Mouse (Mus musculus): ENCODE measurements around the gene Cenpp.

Cenpp gene

GRCm38 (mm10) chr13:49652481-49653179 is at the start of gene Cenpp, which contains the start of gene Nol8:
Cenpp (minus strand) TSS chr13:49652785.
Nol8 (plus strand) TSS chr13:49653078.
- DNase-seq (ENCODE audit: extremely low read depth, low read depth) = peak; percentile 98

GRCm38 (mm10) chr13:49691056-49691455 is 38.5 kb upstream of the Cenpp start:
- no peak for DNase-seq (ENCODE audit: extremely low read depth, low read depth)

- DNase-seq (ENCODE audit: extremely low read depth, low read depth) = no peak
Observed at GRCm38 (mm10) chr13:49684266-49684665, 31.7 kb upstream of the Cenpp start.

- peak; percentile 29 for DNase-seq (ENCODE audit: extremely low read depth, low read depth)
Observed at GRCm38 (mm10) chr13:49682233-49682846, 29.8 kb upstream of the Cenpp start.

GRCm38 (mm10) chr13:49681351-49682232 is 29.0 kb upstream of the Cenpp start, which contains the start of gene Iars:
Iars (plus strand) TSS chr13:49682100.
- DNase-seq (ENCODE audit: extremely low read depth, low read depth) = peak; percentile 99

GRCm38 (mm10) chr13:49677793-49678192 is 25.2 kb upstream of the Cenpp start:
- DNase-seq (ENCODE audit: extremely low read depth, low read depth) = no peak

GRCm38 (mm10) chr13:49653180-49653541 is 576 bp upstream of the Cenpp start:
- no peak for DNase-seq (ENCODE audit: extremely low read depth, low read depth)

GRCm38 (mm10) chr13:49651781-49652351 is 719 bp downstream of the Cenpp start:
- no peak for DNase-seq (ENCODE audit: extremely low read depth, low read depth)

- DNase-seq (ENCODE audit: extremely low read depth, low read depth) = peak; percentile 10
Observed at GRCm38 (mm10) chr13:49651136-49651535, 1.4 kb downstream of the Cenpp start.

- DNase-seq (ENCODE audit: extremely low read depth, low read depth) = no peak
Observed at GRCm38 (mm10) chr13:49646019-49646418, 6.6 kb downstream of the Cenpp start.

GRCm38 (mm10) chr13:49644731-49645529 is 7.7 kb downstream of the Cenpp start:
- peak; percentile 27 for DNase-seq (ENCODE audit: extremely low read depth, low read depth)

- no peak for DNase-seq (ENCODE audit: extremely low read depth, low read depth)
Observed at GRCm38 (mm10) chr13:49643669-49644362, 8.8 kb downstream of the Cenpp start.

- DNase-seq (ENCODE audit: extremely low read depth, low read depth) = no peak
Observed at GRCm38 (mm10) chr13:49642650-49643049, 9.9 kb downstream of the Cenpp start.

- no peak for DNase-seq (ENCODE audit: extremely low read depth, low read depth)
Observed at GRCm38 (mm10) chr13:49639965-49640364, 12.6 kb downstream of the Cenpp start.

GRCm38 (mm10) chr13:49629076-49629475 is 23.5 kb downstream of the Cenpp start:
- no peak for DNase-seq (ENCODE audit: extremely low read depth, low read depth)

- DNase-seq (ENCODE audit: extremely low read depth, low read depth) = no peak
Observed at GRCm38 (mm10) chr13:49628167-49628566, 24.4 kb downstream of the Cenpp start.

- DNase-seq (ENCODE audit: extremely low read depth, low read depth) = no peak
Observed at GRCm38 (mm10) chr13:49623216-49623615, 29.4 kb downstream of the Cenpp start.

GRCm38 (mm10) chr13:49618365-49618764 is 34.2 kb downstream of the Cenpp start:
- DNase-seq (ENCODE audit: extremely low read depth, low read depth) = peak; percentile 41

- DNase-seq (ENCODE audit: extremely low read depth, low read depth) = no peak
Observed at GRCm38 (mm10) chr13:49617021-49617420, 35.6 kb downstream of the Cenpp start.
